Mouse (Mus musculus) G1E-ER4 (cell line): ENCODE results near the gene Npff. TPM values are rescaled to one million over a fixed set of nuclear protein-coding genes. Genes with fewer than 3 reads are reported as not detected.

Source experiments
- GATA1 ChIP-seq: IDR thresholded peaks from one replicate; pipeline ENCODE4 v1.8.0; 2012; ENCODE audit warnings: low read length, inconsistent platforms
- polyA plus RNA-seq: library from polyadenylated mRNA; stranded (reverse); fragments of >175 nt; gene quantifications from 2 replicates; pipeline ENCODE4 v1.2.3, GENCODE M21; 2012

Gene Npff
- 1.4 and 1.7 TPM in 2 replicates for polyA plus RNA-seq

DNA sequence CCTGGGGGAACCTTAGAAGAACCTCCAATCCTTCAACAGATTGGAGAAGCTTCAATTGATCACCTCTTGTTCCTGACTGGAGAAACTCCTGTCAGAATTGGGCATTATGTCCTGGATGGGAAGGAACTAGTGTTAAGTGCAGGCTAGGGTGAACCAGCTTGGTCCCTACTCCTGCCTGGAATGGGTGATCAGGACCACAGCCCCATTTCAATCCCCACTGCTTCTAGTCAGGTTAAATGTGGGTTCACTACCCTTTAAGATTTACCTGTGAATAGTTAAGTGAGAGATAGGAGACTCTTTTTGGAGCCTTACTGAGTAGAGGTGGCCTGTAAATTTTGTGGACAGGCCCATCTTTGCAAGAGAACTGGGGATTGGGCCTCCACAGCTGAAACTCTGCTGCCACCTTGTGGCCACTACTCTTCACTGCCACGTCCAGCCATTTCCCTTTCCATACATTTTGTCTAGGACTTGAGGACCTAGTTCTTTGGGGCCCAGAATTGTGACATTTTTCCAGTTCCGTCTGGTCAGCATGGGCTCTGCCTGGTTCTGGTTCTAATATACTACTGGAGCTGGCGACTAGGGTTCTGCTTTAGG lies at the start of gene Npff:
Gene Npff (minus strand): TSS at position 51 of the 594 bp plus-strand sequence.
- TF ChIP-seq GATA1: no peak

DNA sequence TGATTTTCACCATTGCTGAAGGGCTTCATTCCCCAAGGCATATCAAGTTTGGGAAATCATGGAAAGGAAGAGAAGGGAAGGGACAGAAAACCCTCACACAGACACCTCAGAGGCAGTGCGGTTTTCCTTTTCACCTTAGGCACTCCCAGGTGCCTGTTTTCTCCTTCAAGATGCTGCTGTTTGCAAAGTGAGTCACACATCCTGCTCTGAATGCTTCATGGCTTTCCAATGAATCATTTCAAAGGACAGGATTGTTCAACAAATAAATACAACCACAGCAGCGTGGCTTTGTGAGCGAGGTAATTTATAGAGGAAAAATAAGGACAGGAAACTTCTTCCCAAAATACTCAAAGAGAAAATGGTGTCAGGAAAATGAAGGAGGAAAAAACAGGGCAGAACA lies 47.3 kb upstream of the Npff start:
- TF ChIP-seq GATA1: no peak

DNA sequence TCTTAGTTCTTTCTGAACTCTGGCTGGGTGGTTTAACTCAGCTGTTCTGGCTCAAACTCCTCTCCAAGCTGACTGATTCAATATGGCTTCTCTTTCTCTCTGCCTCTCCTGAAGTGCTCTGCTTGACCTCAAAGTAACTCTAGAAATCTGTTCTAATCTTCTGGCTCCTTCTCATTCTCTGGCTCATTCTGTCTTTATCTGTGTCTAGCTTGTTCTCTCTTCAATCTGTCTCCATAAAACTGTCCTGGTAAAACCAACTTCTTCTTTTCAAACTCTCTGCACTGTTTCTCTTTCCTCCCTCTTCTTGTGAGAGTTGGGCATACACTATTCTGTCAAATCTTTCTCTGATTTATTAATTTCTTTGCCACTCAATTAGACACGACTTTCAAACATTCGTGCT lies 43.1 kb upstream of the Npff start:
- no peak for TF ChIP-seq GATA1

DNA sequence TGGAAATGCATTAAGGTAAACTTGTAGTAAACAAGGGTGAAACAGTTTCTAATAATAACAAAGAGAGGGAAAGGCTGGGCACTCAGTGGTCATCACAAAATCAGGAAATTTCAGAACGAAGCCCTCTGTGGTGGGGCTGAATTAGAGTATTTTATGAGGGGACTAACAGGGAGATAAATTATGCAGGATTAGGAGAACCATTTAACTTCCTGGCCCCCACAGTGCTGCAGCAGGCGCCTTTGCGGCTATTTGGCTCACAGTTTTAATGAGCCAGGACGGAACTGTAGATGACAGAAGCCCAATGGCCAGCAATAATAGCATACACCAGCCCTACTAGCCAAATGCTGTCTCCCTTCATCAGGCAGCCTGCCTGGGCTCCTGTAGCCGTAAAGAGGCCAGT lies 38.9 kb upstream of the Npff start:
- TF ChIP-seq GATA1: no peak

DNA sequence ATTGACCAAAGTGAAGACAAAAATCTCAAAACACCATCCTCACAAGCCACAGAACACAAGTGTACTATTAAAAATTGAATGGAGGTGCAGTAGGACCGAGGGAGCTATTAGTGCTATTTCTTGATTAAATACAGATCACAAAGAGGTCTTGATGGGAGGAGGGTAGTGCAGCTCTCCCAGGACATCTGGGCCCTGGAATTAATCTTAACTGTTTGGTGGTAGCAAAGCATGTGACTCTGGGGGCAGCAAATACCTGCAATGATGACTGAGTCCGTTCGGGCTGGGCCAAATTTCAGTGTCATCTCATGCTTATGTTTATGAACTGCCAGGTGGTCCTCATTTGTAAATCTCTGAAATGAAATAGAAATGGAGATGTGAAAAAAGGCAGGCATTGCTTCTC lies 38.3 kb upstream of the Npff start:
- TF ChIP-seq GATA1: no peak

DNA sequence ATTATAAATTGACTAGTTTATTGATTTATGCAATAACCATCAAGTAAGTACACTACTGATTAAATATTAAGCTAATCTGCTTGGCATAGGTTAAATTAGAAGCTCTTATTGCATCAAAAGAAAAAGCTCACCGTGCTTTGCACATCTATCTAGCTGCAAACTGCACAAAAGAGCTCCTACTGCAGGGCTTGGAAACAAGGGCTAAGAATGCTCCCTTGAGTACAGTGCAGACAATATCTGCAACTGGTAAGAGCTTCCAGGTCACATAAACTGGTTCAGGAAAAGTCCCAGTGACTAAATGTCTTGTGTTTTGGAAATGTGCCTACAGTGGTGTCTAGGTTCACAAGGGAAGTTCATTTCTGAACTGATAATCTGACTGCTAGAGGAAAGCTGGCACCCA lies 37.7 kb upstream of the Npff start:
- no peak for TF ChIP-seq GATA1

DNA sequence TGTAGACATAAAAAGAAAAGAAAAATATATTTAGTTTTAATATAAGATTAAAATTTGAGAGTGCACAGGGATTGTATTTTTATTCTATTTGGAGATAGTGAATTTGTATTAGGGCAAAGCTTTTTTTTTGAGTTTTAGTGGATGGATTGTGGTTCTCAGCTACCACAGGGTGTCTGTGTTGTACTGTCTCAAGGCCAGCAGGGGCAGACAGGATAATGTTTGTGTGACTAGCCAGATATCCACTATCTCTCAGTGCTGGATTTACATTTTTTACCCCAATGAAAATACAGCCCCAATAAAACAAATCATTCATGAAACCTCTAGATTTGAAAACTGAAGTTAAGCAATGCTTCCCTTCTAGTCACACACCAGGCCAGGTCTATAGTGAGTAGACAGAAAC lies 32.8 kb upstream of the Npff start:
- TF ChIP-seq GATA1: no peak

DNA sequence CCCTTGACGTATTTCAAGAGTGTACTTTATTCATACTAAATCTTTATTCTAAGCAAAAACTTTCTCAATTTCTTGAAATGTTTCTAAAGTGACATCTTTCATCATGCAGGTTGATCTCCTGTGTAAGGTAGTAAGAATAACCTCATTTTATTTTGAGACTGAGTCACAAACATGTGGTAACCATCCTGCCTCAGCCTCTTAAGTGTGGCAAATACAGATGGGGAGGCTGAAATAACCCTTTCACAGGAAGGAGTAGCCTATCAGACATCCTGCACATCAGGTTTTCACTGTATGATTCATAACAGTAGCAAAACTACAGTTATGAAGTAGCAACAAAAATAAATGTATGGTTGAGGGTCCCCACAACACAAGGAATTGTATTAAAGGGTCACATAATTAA lies 30.8 kb upstream of the Npff start:
- TF ChIP-seq GATA1: no peak

DNA sequence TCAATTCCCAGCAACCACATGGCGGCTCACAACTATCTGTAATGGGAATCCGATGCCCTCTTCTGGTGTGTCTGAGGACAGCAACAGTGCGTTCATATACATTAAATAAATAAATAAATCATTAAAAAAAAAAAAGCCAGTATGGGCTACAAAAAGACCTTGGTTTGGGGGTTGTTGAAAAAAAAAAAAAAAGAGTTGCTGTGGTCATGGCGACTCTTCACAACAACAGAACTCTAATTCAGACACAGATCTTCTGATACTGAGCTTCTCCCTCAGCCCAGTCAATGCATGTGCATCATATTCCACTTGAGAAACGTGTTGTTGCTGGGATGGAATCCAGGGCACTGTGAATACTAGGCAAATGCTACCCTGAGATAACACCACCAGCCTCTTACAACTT lies 27.9 kb upstream of the Npff start:
- no peak for TF ChIP-seq GATA1

DNA sequence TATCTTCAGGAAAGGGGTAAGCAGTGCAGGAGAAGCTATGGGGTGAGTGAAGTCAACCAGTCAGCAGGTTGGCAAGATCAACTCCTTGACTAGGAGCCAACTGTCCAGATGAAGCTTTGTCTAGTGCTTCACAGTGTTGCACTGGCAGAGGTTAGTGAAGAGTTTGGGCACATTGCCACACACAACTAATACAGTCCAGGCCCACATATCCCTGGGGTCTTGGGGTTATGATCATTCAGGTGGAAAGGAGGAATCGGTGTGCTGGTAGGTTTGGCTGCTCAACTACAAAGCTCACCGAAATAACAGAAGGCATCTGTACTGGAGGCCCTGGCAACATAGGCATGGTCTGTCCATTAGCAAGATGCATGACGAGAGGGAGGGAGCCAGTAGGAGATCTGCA lies 22.7 kb upstream of the Npff start:
- TF ChIP-seq GATA1: no peak

DNA sequence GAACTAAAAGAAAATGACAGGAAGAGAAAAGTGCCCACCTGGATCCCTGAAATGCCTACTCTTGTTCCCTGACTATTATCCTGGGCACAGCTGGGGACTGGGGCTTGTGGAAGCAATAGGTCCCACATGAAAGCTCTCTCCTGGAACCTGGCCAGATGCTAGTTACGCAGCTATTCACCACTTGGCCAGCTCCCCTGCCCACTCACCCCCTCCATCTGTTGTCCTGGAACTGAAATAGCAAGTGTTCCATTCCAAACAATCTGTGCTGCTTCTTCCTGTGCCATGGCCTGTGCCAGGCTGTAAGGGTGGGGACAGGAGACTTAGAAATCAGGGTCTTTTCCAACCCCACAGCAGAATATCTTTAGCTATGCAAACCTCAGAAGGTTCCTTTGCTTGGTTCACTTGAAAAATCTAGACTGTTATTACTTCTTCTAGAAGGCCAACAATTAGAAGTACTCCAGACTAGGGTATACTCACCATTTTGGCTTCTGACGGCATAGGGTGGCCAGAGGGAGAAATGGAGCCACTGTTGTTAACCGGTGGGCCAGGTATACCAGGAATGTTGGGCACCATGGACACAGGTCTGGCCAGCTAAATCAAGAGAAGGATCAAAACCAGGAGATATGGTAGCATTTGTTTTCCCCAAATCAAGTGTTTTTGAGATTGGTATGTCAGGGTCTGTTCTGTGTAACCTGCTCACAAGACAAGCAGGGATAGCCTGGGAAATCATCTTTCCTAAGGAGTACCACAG lies 22.1 kb upstream of the Npff start:
- no peak for TF ChIP-seq GATA1

DNA sequence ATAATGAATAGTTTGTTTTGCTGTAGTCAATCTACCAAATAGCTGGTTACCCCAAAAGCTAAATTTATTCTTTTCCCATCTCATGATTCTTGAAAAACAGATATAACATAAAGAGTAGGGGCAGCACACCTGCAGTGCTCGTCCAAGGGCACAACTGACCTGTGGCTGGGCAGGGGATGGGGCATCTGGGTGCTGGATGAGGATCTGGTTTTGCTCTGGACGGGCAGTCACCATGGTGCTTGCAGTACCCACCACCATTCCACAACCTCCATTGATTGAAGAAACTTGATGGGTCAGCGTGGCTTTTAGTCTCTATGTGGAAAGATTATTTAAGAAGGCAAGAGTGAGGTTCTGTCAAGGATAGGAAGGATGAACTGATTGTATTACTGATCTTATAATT lies 21.5 kb upstream of the Npff start:
- no peak for TF ChIP-seq GATA1

DNA sequence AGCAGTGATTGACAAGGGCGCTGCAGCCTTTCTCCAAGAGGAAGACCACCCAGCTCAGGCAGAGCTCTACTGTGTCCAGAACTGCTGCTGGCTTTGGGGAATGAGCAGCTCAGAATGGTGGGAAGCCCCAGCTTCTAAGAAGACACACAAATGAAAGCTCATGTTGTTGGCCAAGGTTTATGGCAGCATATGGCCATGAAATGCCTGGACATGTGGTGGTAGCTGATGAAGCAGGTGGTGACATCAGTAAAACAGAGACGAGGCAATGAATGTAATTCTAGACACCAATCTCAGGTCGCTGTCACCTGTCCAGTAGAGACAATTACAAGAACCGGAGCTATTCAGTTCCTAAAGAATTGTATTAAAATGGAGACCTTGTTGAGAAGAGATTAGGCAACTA lies 20.1 kb upstream of the Npff start:
- TF ChIP-seq GATA1: no peak

DNA sequence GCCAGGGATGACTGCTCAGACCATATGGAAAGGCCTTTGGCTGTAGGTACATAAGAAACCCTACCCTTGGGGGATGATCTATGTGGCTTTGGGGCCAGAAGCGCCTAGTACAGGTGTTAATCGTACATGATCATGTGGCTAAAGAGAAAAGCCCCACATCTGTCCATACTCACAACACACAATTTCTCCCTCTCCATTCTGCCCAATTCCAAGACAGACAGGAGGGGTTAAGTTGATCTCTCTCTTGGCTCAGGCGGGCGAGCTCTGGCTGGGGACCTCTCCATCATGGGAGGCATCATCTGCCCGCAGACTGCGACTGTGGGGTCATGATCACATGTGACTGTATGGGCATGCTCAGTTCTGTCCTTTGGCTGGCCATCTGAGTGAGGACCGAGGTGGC lies 9.2 kb upstream of the Npff start:
- no peak for TF ChIP-seq GATA1

DNA sequence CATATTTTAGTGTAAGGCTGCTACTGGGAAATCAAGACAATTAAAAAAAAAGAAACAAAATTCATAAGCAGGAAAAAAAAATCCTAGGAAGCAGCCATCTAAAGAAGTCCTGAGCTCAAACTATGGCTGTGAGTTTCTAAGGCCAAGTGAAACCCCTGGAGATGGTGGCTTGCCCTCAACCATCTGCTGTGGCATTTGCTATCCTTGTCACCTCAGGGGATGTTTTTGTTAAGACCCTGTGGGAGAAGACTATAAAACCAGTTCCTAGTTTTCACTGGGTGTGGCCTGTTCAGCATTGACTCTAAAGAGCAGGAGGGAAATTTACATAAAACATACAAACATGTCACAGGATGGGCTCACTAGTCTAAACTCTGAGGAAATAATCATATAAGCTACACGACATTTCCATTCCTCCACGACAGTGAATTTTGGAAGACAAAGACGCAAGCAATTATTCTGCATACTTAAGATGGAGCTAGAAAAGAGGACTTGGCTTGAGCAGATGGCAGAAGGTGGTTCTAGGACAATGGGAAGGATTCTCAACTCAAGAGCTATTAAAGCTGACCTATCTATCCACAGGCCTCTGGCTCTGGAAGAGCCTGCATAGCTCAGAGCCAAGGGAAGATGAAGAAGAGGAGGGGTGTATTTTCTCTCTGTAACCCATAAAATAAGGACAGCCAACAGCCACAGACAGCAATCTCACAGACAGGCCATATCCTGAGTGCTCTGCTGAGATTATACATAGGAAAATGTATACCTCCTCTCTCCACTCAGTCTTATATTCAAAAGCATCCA lies 7.6 kb upstream of the Npff start:
- no peak for TF ChIP-seq GATA1

DNA sequence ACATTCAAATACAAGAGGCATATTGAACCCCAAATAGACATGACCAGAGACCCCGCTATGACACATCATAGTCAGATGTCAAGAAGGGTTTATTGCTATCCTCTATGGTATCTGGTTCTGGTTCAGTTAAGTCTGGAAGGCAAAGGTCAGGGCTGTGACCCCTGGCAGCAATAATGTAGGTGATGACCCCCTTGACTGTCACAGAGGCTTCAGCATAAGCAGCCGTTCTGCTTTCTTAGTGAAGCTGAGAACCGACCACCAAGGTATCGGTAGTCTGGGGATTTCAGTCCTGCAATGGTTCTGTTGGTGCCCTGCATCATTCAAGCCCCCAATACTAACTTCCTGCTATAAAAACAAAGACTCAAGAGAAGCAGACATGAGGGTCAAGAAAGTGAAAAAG lies 6.8 kb upstream of the Npff start:
- TF ChIP-seq GATA1: no peak

DNA sequence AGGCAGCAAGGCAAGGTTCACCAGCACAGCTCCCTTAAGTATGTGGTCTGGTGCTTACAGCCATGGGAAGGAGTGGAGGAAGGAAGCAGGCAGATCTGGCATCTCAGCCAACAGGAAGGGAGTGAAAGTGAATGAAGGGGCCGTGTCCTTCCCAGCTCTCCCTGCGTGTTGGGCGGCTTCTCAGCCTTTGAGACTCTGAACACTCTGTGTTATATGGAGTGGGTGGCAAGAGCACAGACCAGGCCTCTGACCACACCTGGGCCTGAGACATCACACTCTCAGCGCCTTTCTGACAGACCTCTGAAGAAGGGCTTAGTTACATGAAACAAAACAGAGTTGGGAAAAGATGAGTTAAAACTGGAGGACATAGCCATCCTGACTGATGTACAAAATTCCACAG lies 5.8 kb upstream of the Npff start:
- no peak for TF ChIP-seq GATA1
